Mouse (Mus musculus) limb, embryonic 10.5 days (tissue): ENCODE results near the gene Metap1d. TPM values are rescaled to one million over a fixed set of nuclear protein-coding genes. Genes with fewer than 3 reads are reported as not detected.

Experiments used
- DNase-seq: peaks from one replicate; pipeline ENCODE4 v3.0.0-alpha.2; 2017; ENCODE audit warnings: low spot score
- H3K27ac ChIP-seq: fragments of 300-500 bp; sonication (generic); 2 replicates; pipeline ENCODE4 v1.5.1; 2016; ENCODE audit warnings: mild to moderate bottlenecking
- H3K27me3 ChIP-seq: fragments of 300-500 bp; sonication (generic); 2 replicates; pipeline ENCODE4 v1.6.1; 2016; ENCODE audit warnings: low read depth, mild to moderate bottlenecking; ENCODE audit not compliant: poor library complexity, severe bottlenecking
- H3K36me3 ChIP-seq: fragments of 300-500 bp; sonication (generic); 2 replicates; pipeline ENCODE4 v1.6.1; 2016; ENCODE audit warnings: mild to moderate bottlenecking, moderate library complexity
- H3K4me1 ChIP-seq: fragments of 300-500 bp; sonication (generic); 2 replicates; pipeline ENCODE4 v1.6.1; 2016
- H3K4me3 ChIP-seq: fragments of 300-500 bp; sonication (generic); 2 replicates; pipeline ENCODE4 v1.5.1; 2016; ENCODE audit warnings: mild to moderate bottlenecking, moderate library complexity
- H3K9me3 ChIP-seq: fragments of 300-500 bp; sonication (generic); replicated peaks from 2 replicates; pipeline ENCODE4 v1.6.1; 2016; ENCODE audit warnings: mild to moderate bottlenecking
- WGBS: fragments of 180-500 bp; shearing (Covaris S2); methylation state at CpG from one replicate; pipeline ENCODE4 v1.1.7; 2016; 5-methylcytosine and 5-hydroxymethylcytosine counted together
- polyA plus RNA-seq: library from polyadenylated mRNA; unstranded; fragments of >200 nt; fragmentation: Nextera tagmentation; extraction: Ambion mirVana; gene quantifications from 2 replicates; pipeline ENCODE4 v1.2.1, GENCODE M21; 2016

Gene Metap1d
- polyA plus RNA-seq, 1 experiment from 2014 or later: 28.8 TPM

DNA sequence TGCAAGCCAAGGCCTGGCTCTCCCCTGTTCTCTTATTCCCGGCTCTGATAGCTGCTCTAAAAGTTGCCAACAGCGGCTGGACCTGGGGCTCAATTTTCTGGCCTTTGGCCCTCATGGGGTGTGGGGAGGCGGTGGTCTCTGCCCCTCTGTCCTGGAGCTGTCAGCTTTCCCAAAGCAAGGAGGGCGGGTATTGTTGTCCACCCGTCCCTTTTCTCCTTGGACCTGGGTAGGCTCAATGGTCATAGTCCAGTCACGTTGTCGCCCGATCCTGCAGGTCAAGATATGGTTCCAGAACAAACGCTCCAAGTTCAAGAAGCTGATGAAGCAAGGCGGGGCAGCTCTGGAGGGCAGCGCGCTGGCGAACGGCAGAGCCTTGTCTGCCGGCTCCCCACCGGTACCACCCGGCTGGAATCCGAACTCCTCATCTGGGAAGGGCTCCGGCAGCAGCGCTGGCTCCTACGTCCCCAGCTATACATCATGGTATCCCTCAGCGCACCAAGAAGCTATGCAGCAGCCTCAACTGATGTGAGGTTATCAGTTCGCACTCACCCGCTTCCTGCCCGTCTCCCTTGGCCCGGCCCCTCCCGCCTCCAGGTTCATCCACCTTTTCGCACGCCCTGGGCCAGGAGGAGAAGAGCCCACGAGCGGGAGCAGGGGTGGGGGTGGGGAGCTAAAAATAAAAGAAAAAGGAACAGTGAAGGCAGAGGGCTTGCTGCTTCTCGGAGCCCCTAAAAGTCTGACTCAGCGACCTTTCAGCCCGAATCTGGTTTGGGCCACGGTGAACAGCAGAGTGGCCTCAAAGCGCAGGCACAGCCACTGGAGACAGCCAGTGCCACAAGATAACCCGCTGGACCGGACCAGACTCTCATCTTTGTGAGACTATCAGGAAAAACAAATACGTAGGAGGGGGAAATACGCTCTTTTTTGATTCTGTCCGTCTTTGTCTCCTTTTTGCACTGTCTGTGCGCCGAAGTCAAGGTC is 79.2 kb downstream of the Metap1d start:
- H3K4me3 ChIP-seq: peak overlapping the region; percentile 17; the same call in 1 of the 2 replicates
- no peaks in the 10 kb centered on the region for H3K36me3 ChIP-seq
- 1% methylated on average over 43 of the region's 43 CpGs for WGBS
- DNase-seq: peak; percentile 67
- H3K9me3 ChIP-seq: no peaks in the 10 kb centered on the region
- H3K4me1 ChIP-seq: peaks cover 41% of the 10 kb centered on the region
- peaks cover 100% of the 10 kb centered on the region for H3K27me3 ChIP-seq
- no peak overlapping the region for H3K27ac ChIP-seq

- peaks cover 100% of the 10 kb centered on the region for H3K27me3 ChIP-seq
- H3K9me3 ChIP-seq: no peaks in the 10 kb centered on the region
- H3K27ac ChIP-seq: no peak overlapping the region
- no peak overlapping the region for H3K4me3 ChIP-seq
- no peaks in the 10 kb centered on the region for H3K36me3 ChIP-seq
- 7% methylated on average over 5 of the region's 5 CpGs for WGBS
- no peak for DNase-seq
- peaks cover 40% of the 10 kb centered on the region for H3K4me1 ChIP-seq
Observed at GRCm38 (mm10) chr2:71533094-71533493, 80.0 kb downstream of the Metap1d start.

- H3K9me3 ChIP-seq: no peaks in the 10 kb centered on the region
- peaks cover 100% of the 10 kb centered on the region for H3K27me3 ChIP-seq
- H3K27ac ChIP-seq: no peak overlapping the region
- WGBS: under 1% methylated on average over 20 of the region's 20 CpGs
- peaks cover 41% of the 10 kb centered on the region for H3K4me1 ChIP-seq
- H3K4me3 ChIP-seq: no peak overlapping the region
- H3K36me3 ChIP-seq: no peaks in the 10 kb centered on the region
- DNase-seq: peak; percentile 54
Observed at GRCm38 (mm10) chr2:71534242-71535052, 81.4 kb downstream of the Metap1d start.

GRCm38 (mm10) chr2:71540611-71541417 is 87.7 kb downstream of the Metap1d start:
- peaks cover 69% of the 10 kb centered on the region for H3K4me1 ChIP-seq
- no peaks in the 10 kb centered on the region for H3K36me3 ChIP-seq
- peak overlapping the region; percentile 67 for H3K27ac ChIP-seq
- H3K9me3 ChIP-seq: no peaks in the 10 kb centered on the region
- under 1% methylated on average over 47 of the region's 48 CpGs for WGBS
- peak; percentile 76 for DNase-seq
- peak overlapping the region; percentile 39 for H3K4me3 ChIP-seq
- H3K27me3 ChIP-seq: peaks cover 100% of the 10 kb centered on the region

- H3K36me3 ChIP-seq: no peaks in the 10 kb centered on the region
- H3K4me1 ChIP-seq: peaks cover 77% of the 10 kb centered on the region
- peak overlapping the region; percentile 67 for H3K27ac ChIP-seq
- no peak for DNase-seq
- H3K27me3 ChIP-seq: peaks cover 100% of the 10 kb centered on the region
- no peaks in the 10 kb centered on the region for H3K9me3 ChIP-seq
- H3K4me3 ChIP-seq: peak overlapping the region; percentile 39
- under 1% methylated on average over 37 of the region's 37 CpGs for WGBS
Observed at GRCm38 (mm10) chr2:71541418-71542226, 88.5 kb downstream of the Metap1d start.

GRCm38 (mm10) chr2:71542227-71542815 is 89.2 kb downstream of the Metap1d start:
- Histone ChIP-seq H3K9me3 (no peaks in the 10 kb centered on the region), H3K27me3 (peaks cover 100% of the 10 kb centered on the region), H3K4me1 (peaks cover 81% of the 10 kb centered on the region), H3K4me3 (no peak overlapping the region; the same call in 1 of the 2 replicates), H3K27ac (no peak overlapping the region), H3K36me3 (no peaks in the 10 kb centered on the region)
- peak; percentile 61 for DNase-seq
- WGBS: 2% methylated on average over 11 of the region's 11 CpGs

DNA sequence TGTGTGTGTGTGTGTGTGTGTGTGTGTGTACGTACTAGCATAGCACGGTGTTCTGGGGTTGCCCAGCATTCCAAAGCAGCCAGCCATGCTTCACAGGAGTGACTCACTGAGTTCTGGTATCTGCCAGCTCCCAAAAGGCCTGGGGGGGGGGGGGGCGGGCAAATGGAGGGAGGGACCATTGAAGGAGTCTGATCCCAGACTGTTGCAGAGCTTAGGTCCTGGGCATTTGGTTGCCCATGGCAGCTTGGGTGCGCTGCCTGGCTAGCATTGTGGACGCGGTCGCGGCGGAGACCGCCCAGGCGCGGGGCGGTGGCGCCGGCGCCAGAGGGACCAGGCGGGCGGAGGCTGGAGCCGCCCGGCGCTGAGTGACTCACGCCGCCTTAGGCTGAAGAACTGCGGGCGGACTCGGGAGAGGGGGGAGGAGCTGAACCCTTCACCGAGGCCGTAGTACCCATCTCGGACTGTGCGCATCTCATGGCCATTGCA is 89.8 kb downstream of the Metap1d start:
- Histone ChIP-seq H3K27me3 (peaks cover 95% of the 10 kb centered on the region), H3K36me3 (no peaks in the 10 kb centered on the region), H3K27ac (0 out of 2 replicates have a peak overlapping the region, but pooled peaks have one; percentile 15), H3K4me1 (peaks cover 81% of the 10 kb centered on the region), H3K4me3 (peak overlapping the region; percentile 34), H3K9me3 (no peaks in the 10 kb centered on the region)
- peak; percentile 75 for DNase-seq
- 1% methylated on average over 30 of the region's 30 CpGs for WGBS

DNA sequence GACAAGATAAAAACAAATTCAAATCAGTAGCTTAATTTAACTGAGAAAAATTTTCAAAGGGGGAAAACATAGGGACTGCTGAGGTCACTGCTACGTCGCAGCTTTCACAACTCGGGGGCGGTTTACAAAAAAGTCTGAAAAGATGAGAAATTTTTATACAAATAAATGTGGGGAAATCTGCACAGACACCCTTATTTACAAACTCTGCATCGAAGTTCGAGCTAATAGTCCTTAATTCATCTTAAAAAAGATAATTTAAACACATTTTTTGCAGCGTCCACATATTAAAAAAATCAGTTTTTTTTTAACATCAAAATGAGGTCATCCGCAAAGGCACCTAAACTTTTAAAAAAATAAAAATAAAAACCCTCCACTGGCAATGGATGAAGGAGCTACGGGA is 90.5 kb downstream of the Metap1d start:
- peak overlapping the region; percentile 40 for H3K4me3 ChIP-seq
- H3K4me1 ChIP-seq: peaks cover 83% of the 10 kb centered on the region
- no peak for DNase-seq
- no peaks in the 10 kb centered on the region for H3K9me3 ChIP-seq
- H3K27ac ChIP-seq: 0 out of 2 replicates have a peak overlapping the region, but pooled peaks have one; percentile 26
- no peaks in the 10 kb centered on the region for H3K36me3 ChIP-seq
- WGBS: under 1% methylated on average over 9 of the region's 9 CpGs
- peaks cover 94% of the 10 kb centered on the region for H3K27me3 ChIP-seq

- Histone ChIP-seq H3K9me3 (no peaks in the 10 kb centered on the region), H3K4me3 (peak overlapping the region; percentile 40), H3K36me3 (no peaks in the 10 kb centered on the region), H3K4me1 (peaks cover 81% of the 10 kb centered on the region), H3K27me3 (peaks cover 94% of the 10 kb centered on the region), H3K27ac (0 out of 2 replicates have a peak overlapping the region, but pooled peaks have one; percentile 26)
- no peak for DNase-seq
- WGBS: 2% methylated on average over 20 of the region's 20 CpGs
Observed at GRCm38 (mm10) chr2:71543948-71544347, 90.9 kb downstream of the Metap1d start.

- H3K9me3 ChIP-seq: no peaks in the 10 kb centered on the region
- H3K27ac ChIP-seq: peak overlapping the region; percentile 26; the same call in 1 of the 2 replicates
- peak overlapping the region; percentile 40 for H3K4me3 ChIP-seq
- H3K4me1 ChIP-seq: peaks cover 75% of the 10 kb centered on the region
- WGBS: under 1% methylated on average over 61 of the region's 61 CpGs
- H3K27me3 ChIP-seq: peaks cover 94% of the 10 kb centered on the region
- H3K36me3 ChIP-seq: no peaks in the 10 kb centered on the region
- DNase-seq: peak; percentile 78
Observed at GRCm38 (mm10) chr2:71544391-71545285, 91.6 kb downstream of the Metap1d start.
